Mouse (Mus musculus) left cerebral cortex, adult 8-10 months (tissue): ENCODE results near the gene Lin28b. TPM values are rescaled to one million over a fixed set of nuclear protein-coding genes. Genes with fewer than 3 reads are reported as not detected.

Experiments used
- total RNA-seq, 4 experiments: library from RNA; stranded (reverse); gene quantifications; 2 replicates each; pipeline ENCODE4 v1.2.4; 2022

The Lin28b gene
- total RNA-seq, 4 experiments from 2014 or later: 5.8 to 7.8 (median 6.3) TPM

Other genes with a start within 250 kb of the Lin28b start
- gene Bves, start 150.6 kb downstream of the Lin28b start, total RNA-seq: under 1 TPM; 0.75 to 0.87 (median 0.81) TPM
- gene Hace1, start 91.4 kb upstream of the Lin28b start, total RNA-seq: 10 to 100 TPM; 48.5 to 56.2 (median 54.4) TPM